Mouse (Mus musculus): Measurements from ENCODE around the gene Micall1. TPM values are rescaled to one million over a fixed set of nuclear protein-coding genes. Genes with fewer than 3 reads are reported as not detected.

The Micall1 gene
- total and polyA plus RNA-seq, 3 experiments, result 39.3 to 45.7 (median 43.0) TPM

GRCm38 (mm10) chr15:79165140-79165539 is 56.4 kb downstream of the Micall1 start, which contains the start of gene Sox10:
TSS of gene Sox10 (minus strand) at chr15:79165240.
- Histone ChIP-seq H3K27me3 (ENCODE audit: control insufficient read depth, insufficient read depth, low read length) (peaks cover 9% of the 10 kb centered on the region), H3K79me2 (replicated peaks; ENCODE audit: control insufficient read depth, insufficient read depth, low read length) (no peaks in the 10 kb centered on the region), H3K4me1 (ENCODE audit: control insufficient read depth, insufficient read depth, low read length) (no peaks in the 10 kb centered on the region), H3K4me3 (no peak within 1 kb of the TSS), H3K27ac (no peak within 1 kb of the TSS), H3K36me3 (ENCODE audit: control insufficient read depth, insufficient read depth, low read length) (no peaks in the 10 kb centered on the region), H3K9ac (ENCODE audit: low read depth, low read length) (no peak within 1 kb of the TSS)
- WGBS, result 59% methylated on average over 5 of the region's 5 CpGs
- intact Hi-C loops (cut with DNase I), result no loop called here
- DNase-seq, result no peak
- TF ChIP-seq CTCF (IDR thresholded peaks at IDR 0.05), result no peak
- TF ChIP-seq EP300 (IDR thresholded peaks at IDR 0.05; ENCODE audit: insufficient read depth, low read depth, low read length), result no peak
- TF ChIP-seq POLR2A (IDR thresholded peaks at IDR 0.05; ENCODE audit: insufficient read depth, low read depth, low read length), result no peak

- no peak overlapping the region for H3K9ac ChIP-seq (ENCODE audit: low read depth, low read length)
- no peaks in the 10 kb centered on the region for H3K79me2 ChIP-seq (replicated peaks; ENCODE audit: control insufficient read depth, insufficient read depth, low read length)
- no peaks in the 10 kb centered on the region for H3K36me3 ChIP-seq (ENCODE audit: control insufficient read depth, insufficient read depth, low read length)
- peaks cover 9% of the 10 kb centered on the region for H3K27me3 ChIP-seq (ENCODE audit: control insufficient read depth, insufficient read depth, low read length)
- TF ChIP-seq CTCF (IDR thresholded peaks at IDR 0.05) (no peak), EP300 (IDR thresholded peaks at IDR 0.05; ENCODE audit: insufficient read depth, low read depth, low read length) (no peak), POLR2A (IDR thresholded peaks at IDR 0.05; ENCODE audit: insufficient read depth, low read depth, low read length) (no peak)
- WGBS, result 56% methylated on average over 8 of the region's 8 CpGs
- no peaks in the 10 kb centered on the region for H3K4me1 ChIP-seq (ENCODE audit: control insufficient read depth, insufficient read depth, low read length)
- no peak overlapping the region for H3K4me3 ChIP-seq
- DNase-seq, result no peak
- intact Hi-C loops (cut with DNase I), result no loop called here
- no peak overlapping the region for H3K27ac ChIP-seq
Measured at GRCm38 (mm10) chr15:79166712-79167111, 58.0 kb downstream of the Micall1 start.

GRCm38 (mm10) chr15:79176905-79177304 is 68.2 kb downstream of the Micall1 start:
- DNase-seq, result no peak
- H3K27me3 ChIP-seq (ENCODE audit: control insufficient read depth, insufficient read depth, low read length), result no peaks in the 10 kb centered on the region
- H3K36me3 ChIP-seq (ENCODE audit: control insufficient read depth, insufficient read depth, low read length), result no peaks in the 10 kb centered on the region
- no peak overlapping the region for H3K4me3 ChIP-seq
- H3K27ac ChIP-seq, result no peak overlapping the region
- no peaks in the 10 kb centered on the region for H3K79me2 ChIP-seq (replicated peaks; ENCODE audit: control insufficient read depth, insufficient read depth, low read length)
- TF ChIP-seq CTCF (IDR thresholded peaks at IDR 0.05) (no peak), EP300 (IDR thresholded peaks at IDR 0.05; ENCODE audit: insufficient read depth, low read depth, low read length) (no peak), POLR2A (IDR thresholded peaks at IDR 0.05; ENCODE audit: insufficient read depth, low read depth, low read length) (no peak)
- H3K4me1 ChIP-seq (ENCODE audit: control insufficient read depth, insufficient read depth, low read length), result no peaks in the 10 kb centered on the region
- intact Hi-C loops (cut with DNase I), result no loop called here
- no peak overlapping the region for H3K9ac ChIP-seq (ENCODE audit: low read depth, low read length)
- WGBS, result 84% methylated on average over 6 of the region's 6 CpGs

- Histone ChIP-seq H3K27ac (no peak overlapping the region), H3K36me3 (ENCODE audit: control insufficient read depth, insufficient read depth, low read length) (no peaks in the 10 kb centered on the region), H3K79me2 (replicated peaks; ENCODE audit: control insufficient read depth, insufficient read depth, low read length) (no peaks in the 10 kb centered on the region), H3K4me1 (ENCODE audit: control insufficient read depth, insufficient read depth, low read length) (no peaks in the 10 kb centered on the region), H3K27me3 (ENCODE audit: control insufficient read depth, insufficient read depth, low read length) (no peaks in the 10 kb centered on the region), H3K4me3 (no peak overlapping the region), H3K9ac (ENCODE audit: low read depth, low read length) (no peak overlapping the region)
- DNase-seq, result no peak
- TF ChIP-seq EP300 (IDR thresholded peaks at IDR 0.05; ENCODE audit: insufficient read depth, low read depth, low read length), result no peak
- no peak for TF ChIP-seq CTCF (IDR thresholded peaks at IDR 0.05)
- no peak for TF ChIP-seq POLR2A (IDR thresholded peaks at IDR 0.05; ENCODE audit: insufficient read depth, low read depth, low read length)
- intact Hi-C loops (cut with DNase I), result no loop called here
- WGBS, result 79% methylated on average over 10 of the region's 10 CpGs
Measured at GRCm38 (mm10) chr15:79185213-79185612, 76.5 kb downstream of the Micall1 start.

Other genes with a start within 250 kb of the Micall1 start
- gene Gga1, start 231.7 kb upstream of the Micall1 start, total RNA-seq (2021), result 10 to 100 TPM; 42.2 to 44.4 TPM
- 44.7 and 52.7 TPM in 2 replicates for gene Gga1, start 231.7 kb upstream of the Micall1 start, polyA plus RNA-seq (2012; rRNA removed)
- not detected for gene Gm49510, start 209.2 kb upstream of the Micall1 start, total RNA-seq (2021)
- gene Gm49510, start 209.2 kb upstream of the Micall1 start, polyA plus RNA-seq (2012; rRNA removed), result 0.04 TPM in 1 of 2 replicates, not detected in the other
- 1 to 10 TPM; 2.6 to 3.3 TPM for gene Sh3bp1, start 209.1 kb upstream of the Micall1 start, total RNA-seq (2021)
- 12.6 and 19.2 TPM in 2 replicates for gene Sh3bp1, start 209.1 kb upstream of the Micall1 start, polyA plus RNA-seq (2012; rRNA removed)
- under 1 TPM; 0.81 to 0.86 TPM for gene Pdxp, start 195.0 kb upstream of the Micall1 start, total RNA-seq (2021)
- 2.0 and 2.9 TPM in 2 replicates for gene Pdxp, start 195.0 kb upstream of the Micall1 start, polyA plus RNA-seq (2012; rRNA removed)
- gene Lgals1, start 182.2 kb upstream of the Micall1 start, total RNA-seq (2021), result 100 to 1,000 TPM; 174 to 176 TPM
- gene Lgals1, start 182.2 kb upstream of the Micall1 start, polyA plus RNA-seq (2012; rRNA removed), result 425 and 497 TPM in 2 replicates
- 10 to 100 TPM; 13.8 to 17.4 TPM for gene Nol12, start 174.0 kb upstream of the Micall1 start, total RNA-seq (2021)
- gene Nol12, start 174.0 kb upstream of the Micall1 start, polyA plus RNA-seq (2012; rRNA removed), result 9.9 and 13.1 TPM in 2 replicates
- gene Triobp, start 161.2 kb upstream of the Micall1 start, total RNA-seq (2021), result 10 to 100 TPM; 24.4 to 30.9 TPM
- 22.0 and 26.7 TPM in 2 replicates for gene Triobp, start 161.2 kb upstream of the Micall1 start, polyA plus RNA-seq (2012; rRNA removed)
- gene H1f0, start 80.4 kb upstream of the Micall1 start, total RNA-seq (2021), result 10 to 100 TPM; 73.3 to 82.4 TPM
- 54.2 and 66.4 TPM in 2 replicates for gene H1f0, start 80.4 kb upstream of the Micall1 start, polyA plus RNA-seq (2012; rRNA removed)
- gene Galr3, start 67.0 kb upstream of the Micall1 start, total RNA-seq (2021), result not detected
- gene Galr3, start 67.0 kb upstream of the Micall1 start, polyA plus RNA-seq (2012; rRNA removed), result not detected in 2 replicates
- gene Ankrd54, start 46.0 kb upstream of the Micall1 start, total RNA-seq (2021), result 1 to 10 TPM; 5.5 to 8.5 TPM
- 12.2 and 14.2 TPM in 2 replicates for gene Ankrd54, start 46.0 kb upstream of the Micall1 start, polyA plus RNA-seq (2012; rRNA removed)
- 10 to 100 TPM; 63.9 to 69.2 TPM for gene Eif3l, start 33.7 kb upstream of the Micall1 start, total RNA-seq (2021)
- gene Eif3l, start 33.7 kb upstream of the Micall1 start, polyA plus RNA-seq (2012; rRNA removed), result 90.3 and 116 TPM in 2 replicates
- 100 to 1,000 TPM; 126 to 145 TPM for gene Polr2f, start 32.1 kb downstream of the Micall1 start, total RNA-seq (2021)
- gene Polr2f, start 32.1 kb downstream of the Micall1 start, polyA plus RNA-seq (2012; rRNA removed), result 48.6 and 50.9 TPM in 2 replicates
- gene 1700088E04Rik, start 32.4 kb downstream of the Micall1 start, total RNA-seq (2021), result 1 to 10 TPM; 1.8 to 2.6 TPM
- gene 1700088E04Rik, start 32.4 kb downstream of the Micall1 start, polyA plus RNA-seq (2012; rRNA removed), result 2.8 and 3.8 TPM in 2 replicates
- 1 to 10 TPM; 1.1 to 1.3 TPM for gene Sox10, start 56.3 kb downstream of the Micall1 start, total RNA-seq (2021)
- gene Sox10, start 56.3 kb downstream of the Micall1 start, polyA plus RNA-seq (2012; rRNA removed), result 4.5 and 4.9 TPM in 2 replicates
- 10 to 100 TPM; 21.3 to 24.0 TPM for gene Pick1, start 120.3 kb downstream of the Micall1 start, total RNA-seq (2021)
- 27.7 and 35.5 TPM in 2 replicates for gene Pick1, start 120.3 kb downstream of the Micall1 start, polyA plus RNA-seq (2012; rRNA removed)
- 1 to 10 TPM in 1 of 2 experiments, under 1 TPM in 1; 0.61 to 1.4 TPM for gene Gm49486, start 120.5 kb downstream of the Micall1 start, total RNA-seq (2021)
- 0.39 and 0.59 TPM in 2 replicates for gene Gm49486, start 120.5 kb downstream of the Micall1 start, polyA plus RNA-seq (2012; rRNA removed)
- under 1 TPM; 0.16 to 0.39 TPM for gene Slc16a8, start 145.9 kb downstream of the Micall1 start, total RNA-seq (2021)
- 0.12 and 0.57 TPM in 2 replicates for gene Slc16a8, start 145.9 kb downstream of the Micall1 start, polyA plus RNA-seq (2012; rRNA removed)
- under 1 TPM; 0.78 to 0.84 TPM for gene Baiap2l2, start 176.6 kb downstream of the Micall1 start, total RNA-seq (2021)
- 0.70 and 2.9 TPM in 2 replicates for gene Baiap2l2, start 176.6 kb downstream of the Micall1 start, polyA plus RNA-seq (2012; rRNA removed)
- 10 to 100 TPM; 10.7 to 11.0 TPM for gene Pla2g6, start 219.5 kb downstream of the Micall1 start, total RNA-seq (2021)
- 11.7 and 14.0 TPM in 2 replicates for gene Pla2g6, start 219.5 kb downstream of the Micall1 start, polyA plus RNA-seq (2012; rRNA removed)
- 10 to 100 TPM in 1 of 2 experiments, 1 to 10 TPM in 1; 9.3 to 13.7 TPM for gene Maff, start 237.7 kb downstream of the Micall1 start, total RNA-seq (2021)
- 3.4 and 4.3 TPM in 2 replicates for gene Maff, start 237.7 kb downstream of the Micall1 start, polyA plus RNA-seq (2012; rRNA removed)